Mouse (Mus musculus) WW6 (cell line): ENCODE results near the gene Ednrb.
"Not testable (repeated sequence)": the region's sequence is repeated elsewhere in the genome, so short reads cannot be mapped to it uniquely, and the experiment has no call there.

Experiments
- DNase-seq: peaks from one replicate; pipeline ENCODE4 v3.0.0-alpha.2; 2013; ENCODE audit warnings: low read depth, low spot score

Ednrb gene

DNA sequence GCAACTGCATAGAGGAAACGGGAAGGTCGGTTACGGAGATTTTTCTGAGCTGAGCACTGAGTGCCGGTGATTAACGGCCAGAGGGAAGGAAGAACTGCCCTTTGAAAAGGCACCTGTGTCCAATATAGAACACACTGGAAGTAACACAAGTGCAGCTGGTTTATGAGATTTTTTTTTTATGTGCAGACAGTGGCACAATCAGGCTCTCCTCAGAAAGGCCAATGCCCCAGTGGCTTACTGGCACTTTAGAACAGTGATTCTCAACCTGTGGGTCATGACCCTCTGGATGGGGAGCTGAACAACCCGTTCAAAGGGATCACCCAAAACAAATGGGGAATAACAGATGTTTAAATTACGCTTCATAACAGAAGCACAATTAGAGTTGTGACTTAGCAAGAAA lies 20.7 kb downstream of the Ednrb start:
- DNase-seq = no peak

GRCm38 (mm10) chr14:103822590-103822989 lies 21.6 kb downstream of the Ednrb start:
- no peak for DNase-seq

GRCm38 (mm10) chr14:103816637-103817308 lies 27.4 kb downstream of the Ednrb start:
- no peak for DNase-seq

DNA sequence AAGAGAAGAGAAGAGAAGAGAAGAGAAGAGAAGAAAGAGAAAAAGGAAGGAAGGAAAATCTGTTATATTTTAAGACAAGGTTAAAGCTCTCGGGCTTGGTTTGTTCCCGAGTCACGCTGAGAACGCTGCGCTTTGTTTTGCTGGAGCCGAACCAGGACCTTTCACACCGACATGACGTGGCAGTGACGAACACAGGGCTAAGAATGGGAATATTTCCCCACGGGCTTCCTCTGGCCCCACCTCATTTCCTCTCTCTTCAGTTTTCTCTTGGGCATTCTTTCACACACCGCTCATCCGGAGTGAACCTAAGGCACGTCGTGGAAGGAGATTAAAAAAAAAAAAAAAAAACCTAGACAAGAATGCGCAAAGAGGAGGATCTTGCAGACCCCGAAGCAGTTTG lies 28.7 kb downstream of the Ednrb start:
- DNase-seq = no peak

- DNase-seq = no peak
Measured at GRCm38 (mm10) chr14:103814015-103814691, 30.0 kb downstream of the Ednrb start.

DNA sequence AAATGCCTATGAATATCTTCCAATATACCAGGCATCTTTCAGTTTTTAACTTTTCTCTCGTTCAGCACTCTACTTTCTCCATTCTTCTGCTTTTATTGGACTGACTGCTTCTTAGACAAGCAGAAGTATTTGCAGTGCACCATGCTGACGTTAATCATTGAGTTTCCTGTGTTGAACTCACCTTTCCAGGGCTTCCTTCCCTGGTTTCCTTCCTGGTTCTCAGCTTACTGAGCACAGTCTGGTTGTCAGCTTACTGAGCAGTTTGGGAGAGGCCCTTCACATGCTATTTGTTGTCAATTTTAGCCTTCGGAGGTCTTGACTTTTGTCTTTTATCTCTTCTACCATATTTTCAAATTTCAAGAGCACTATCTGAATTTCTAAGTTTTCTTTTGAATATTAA lies 31.0 kb downstream of the Ednrb start:
- DNase-seq = no peak

- no peak for DNase-seq
Measured at GRCm38 (mm10) chr14:103811291-103811690, 32.9 kb downstream of the Ednrb start.

- DNase-seq = no peak
Measured at GRCm38 (mm10) chr14:103803907-103804659, 40.1 kb downstream of the Ednrb start.

DNA sequence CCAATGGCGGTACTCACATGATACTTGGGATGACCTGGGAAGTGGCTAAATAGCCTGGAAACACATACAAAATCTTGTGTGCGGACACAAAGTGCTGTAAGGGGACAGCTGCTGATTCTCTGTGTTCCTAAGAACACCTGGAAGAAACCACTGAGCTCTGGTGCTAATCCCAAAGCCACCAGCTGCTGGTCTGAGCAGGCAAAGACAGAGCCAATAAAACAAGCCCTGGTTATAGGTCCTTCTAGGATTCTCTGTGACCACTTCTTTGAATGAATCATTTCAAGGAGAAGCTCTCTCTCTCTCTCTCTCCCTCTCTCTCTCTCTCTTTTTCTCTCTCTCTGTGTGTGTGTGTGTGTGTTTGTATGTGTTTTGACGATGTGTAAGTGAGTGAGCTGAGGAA lies 47.1 kb downstream of the Ednrb start:
- DNase-seq = no peak

- DNase-seq = no peak
Measured at GRCm38 (mm10) chr14:103795591-103795990, 48.6 kb downstream of the Ednrb start.

DNA sequence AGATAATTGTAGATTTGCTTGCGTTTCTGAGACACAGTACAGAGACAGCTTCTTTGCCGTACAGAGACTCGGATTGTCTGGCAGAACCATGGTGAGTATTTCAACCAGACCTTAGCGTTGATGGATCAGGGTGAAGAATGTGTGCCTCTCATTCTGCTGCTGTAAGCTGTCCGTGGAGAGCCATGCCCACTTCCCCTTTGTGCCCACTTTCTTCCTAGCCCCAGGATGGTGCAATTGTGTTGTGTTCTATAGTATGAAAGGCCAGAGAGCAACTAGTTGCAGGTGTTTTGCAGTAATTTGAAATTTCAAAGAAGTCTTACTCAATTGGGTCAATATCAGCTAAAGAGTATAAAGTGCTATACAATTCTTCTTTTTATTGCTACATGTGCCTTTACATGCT lies 50.8 kb downstream of the Ednrb start:
- no peak for DNase-seq

DNA sequence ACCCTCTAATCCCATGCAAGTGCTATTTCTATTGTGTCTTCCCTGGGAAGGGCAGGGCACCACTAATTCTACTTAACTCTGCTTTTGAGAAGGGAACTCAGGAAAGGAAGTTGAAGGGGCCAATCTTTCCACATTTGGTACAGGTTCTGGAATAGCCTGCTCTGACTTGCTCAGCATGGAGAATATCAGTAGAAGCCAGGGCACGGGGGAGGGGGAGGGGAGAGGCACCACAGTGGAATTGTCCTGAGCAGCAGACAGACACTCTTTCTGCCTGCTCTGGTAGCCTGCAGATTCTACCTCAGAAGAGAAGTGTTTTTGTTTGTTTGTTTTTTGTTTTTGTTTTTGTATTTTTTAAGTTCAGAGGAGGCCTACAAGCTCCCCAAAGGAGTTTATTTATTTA lies 51.5 kb downstream of the Ednrb start:
- DNase-seq = no peak

GRCm38 (mm10) chr14:103787547-103787946 lies 56.7 kb downstream of the Ednrb start:
- DNase-seq = no peak

DNA sequence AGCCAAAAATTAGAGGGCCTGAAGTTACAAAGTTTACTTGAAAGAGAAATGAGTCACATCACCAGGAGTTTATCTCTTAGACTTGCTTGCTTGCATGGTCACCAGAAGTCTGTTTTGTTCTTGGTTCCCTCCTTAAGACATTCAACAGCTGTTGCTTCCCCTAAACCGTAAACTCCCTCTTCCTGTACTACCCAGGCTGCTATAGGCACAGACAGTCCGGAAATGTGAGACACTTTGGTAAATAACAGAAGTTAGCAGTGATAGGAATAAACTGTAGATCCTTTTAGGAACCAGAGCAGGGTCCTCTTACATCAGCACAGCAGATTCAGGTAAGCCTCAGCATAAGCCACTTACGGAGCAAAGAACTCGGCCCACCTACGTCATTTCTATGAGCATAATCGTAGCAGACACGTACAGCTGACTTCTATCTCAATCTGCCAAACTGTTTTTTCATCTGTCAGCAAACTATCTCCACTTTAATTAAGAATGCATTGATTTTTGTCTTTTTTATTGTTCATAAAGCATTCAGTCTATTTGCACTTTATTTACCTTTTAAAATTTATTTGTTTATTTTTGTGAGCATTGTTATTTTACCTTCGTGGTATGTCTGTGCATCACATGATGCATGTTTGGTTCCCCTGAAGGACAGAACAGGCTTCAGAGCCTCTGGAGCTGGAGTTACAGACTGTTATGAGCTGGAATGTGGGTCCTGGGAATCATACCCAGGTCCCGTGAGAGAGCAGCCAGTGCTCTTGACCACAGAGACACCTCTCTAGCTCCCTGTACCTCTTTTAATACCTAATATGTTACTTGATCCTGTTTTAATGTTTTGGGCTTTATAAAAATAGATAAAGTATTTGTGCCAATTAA lies 58.9 kb downstream of the Ednrb start:
- DNase-seq = no peak

DNA sequence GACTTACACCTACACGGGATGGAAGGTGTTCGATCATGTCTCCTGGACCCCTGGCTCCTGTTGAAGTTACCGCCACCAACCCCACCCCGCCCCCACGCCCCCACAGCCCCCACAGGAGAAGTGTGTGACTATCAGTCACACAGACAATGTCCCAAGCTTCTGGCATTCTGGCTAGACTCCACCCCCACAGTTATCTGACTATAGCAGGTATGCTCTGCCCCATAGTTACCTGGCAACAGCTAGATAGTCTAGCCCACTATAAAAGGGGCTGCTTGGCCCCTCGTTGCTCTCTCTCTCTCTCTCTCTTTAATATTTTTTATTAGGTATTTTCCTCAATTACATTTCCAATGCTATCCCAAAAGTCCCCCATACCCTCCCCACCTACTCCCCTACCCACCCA lies 63.9 kb downstream of the Ednrb start:
- not testable (repeated sequence) for DNase-seq

- DNase-seq = no peak
Measured at GRCm38 (mm10) chr14:103779276-103779675, 64.9 kb downstream of the Ednrb start.

DNA sequence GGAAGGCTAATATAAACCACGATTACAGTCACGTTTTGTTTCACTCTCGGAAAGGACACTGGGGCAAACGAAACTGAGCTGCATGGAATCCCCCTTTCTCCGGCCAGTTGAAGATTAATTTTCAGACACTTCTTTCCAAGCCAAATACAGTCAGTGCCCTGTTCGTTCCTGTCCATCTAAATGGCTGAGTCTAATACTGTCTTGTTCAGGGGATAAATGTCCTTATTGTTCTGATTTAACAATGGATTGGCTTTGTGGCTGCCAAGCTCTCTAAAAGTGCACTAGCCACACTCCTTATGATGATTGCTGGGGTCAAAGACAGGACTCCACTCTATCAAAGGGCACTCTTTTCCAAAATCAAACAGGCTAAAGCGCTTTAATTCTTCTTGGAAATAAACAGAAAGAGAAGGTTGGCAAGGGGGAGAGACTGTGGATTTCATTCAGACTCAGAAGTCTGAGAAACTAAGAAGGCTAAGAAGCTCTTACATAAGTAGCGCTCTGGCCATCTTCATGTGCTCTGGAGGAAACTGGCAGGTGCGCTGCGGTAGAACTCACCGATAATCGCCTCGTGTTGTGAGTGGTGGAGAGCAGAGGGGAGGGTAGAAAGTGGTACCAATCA lies 65.6 kb downstream of the Ednrb start:
- no peak for DNase-seq

- DNase-seq = no peak
Measured at GRCm38 (mm10) chr14:103778009-103778431, 66.2 kb downstream of the Ednrb start.

DNA sequence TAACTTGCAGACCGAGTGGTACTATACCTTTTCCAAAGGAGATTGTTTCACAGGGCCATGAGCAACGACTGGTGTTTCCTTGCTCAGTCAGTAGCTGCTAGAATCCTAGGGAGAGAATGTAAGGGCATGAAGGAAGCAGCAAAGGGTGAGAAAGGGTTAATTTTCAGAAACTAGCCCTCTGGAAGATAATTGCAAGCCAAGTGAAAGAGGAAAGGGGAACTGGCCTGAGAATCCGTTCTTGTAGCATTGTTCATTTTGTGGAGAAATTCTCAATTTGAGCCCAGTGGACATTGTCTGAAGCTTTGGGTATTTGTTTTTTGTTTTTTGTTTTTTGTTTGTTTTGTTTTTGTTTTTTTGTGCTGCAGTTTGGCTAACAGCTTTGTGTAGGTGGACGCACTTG lies 66.8 kb downstream of the Ednrb start:
- no peak for DNase-seq

- DNase-seq = no peak
Measured at GRCm38 (mm10) chr14:103769319-103770245, 74.6 kb downstream of the Ednrb start.
